Mouse (Mus musculus) bone marrow macrophage, adult 2 months (primary cell): Measurements from ENCODE around the gene Gm49380.

ENCODE experiments used
- CTCF ChIP-seq: IDR thresholded peaks from 2 replicates; pipeline ENCODE4 v1.5.1; 2012; ENCODE audit warnings: low read depth, mild to moderate bottlenecking, low read length, moderate library complexity
- POLR2A ChIP-seq: IDR thresholded peaks from 2 replicates; pipeline ENCODE4 v1.6.1; 2012; ENCODE audit warnings: mild to moderate bottlenecking, low read depth, low read length, borderline replicate concordance

GRCm38 (mm10) chr9:44083392-44084121 is 29.7 kb downstream of the Gm49380 start:
- TF ChIP-seq CTCF: no peak
- no peak for TF ChIP-seq POLR2A
